Mouse (Mus musculus): ENCODE data around the gene Apoc2. TPM values are rescaled to one million over a fixed set of nuclear protein-coding genes. Genes with fewer than 3 reads are reported as not detected.

The Apoc2 gene
- polyA plus RNA-seq, 1 experiment from 2014 or later = 2.4 TPM

GRCm38 (mm10) chr7:19628536-19629360, 49.0 kb downstream of the Apoc2 start:
- H3K36me3 ChIP-seq (ENCODE audit: insufficient read depth, low read length) = peaks cover 16% of the 10 kb centered on the region
- peak overlapping the region; percentile 94 for H3K27ac ChIP-seq
- H3K27me3 ChIP-seq (ENCODE audit: insufficient read depth, low read length) = no peaks in the 10 kb centered on the region
- no peaks in the 10 kb centered on the region for H3K4me1 ChIP-seq (replicated peaks; ENCODE audit: insufficient read depth, low read length)
- ATAC-seq (replicated peaks; ENCODE audit: low FRiP score, low read depth) (peak; percentile 91), DNase-seq (ENCODE audit: low spot score) (peak; percentile 100)
- peak overlapping the region; percentile 84 for H3K4me3 ChIP-seq (replicated peaks; ENCODE audit: low read depth, low read length)
- peak overlapping the region; percentile 99 for H3K4me2 ChIP-seq (ENCODE audit: low read length)
- H3K9ac ChIP-seq (ENCODE audit: low read depth, low read length) = peak overlapping the region; percentile 67
- no peaks in the 10 kb centered on the region for H3K9me3 ChIP-seq (replicated peaks; ENCODE audit: low read length)
- WGBS = under 1% methylated on average over 57 of the region's 57 CpGs
- no peak for TF ChIP-seq CTCF (IDR thresholded peaks at IDR 0.05; ENCODE audit: low read depth)

GRCm38 (mm10) chr7:19628192-19628535, 49.6 kb downstream of the Apoc2 start:
- Histone ChIP-seq H3K9me3 (replicated peaks; ENCODE audit: low read length) (no peaks in the 10 kb centered on the region), H3K4me1 (replicated peaks; ENCODE audit: insufficient read depth, low read length) (no peaks in the 10 kb centered on the region), H3K27me3 (ENCODE audit: insufficient read depth, low read length) (no peaks in the 10 kb centered on the region), H3K9ac (ENCODE audit: low read depth, low read length) (0 out of 2 replicates have a peak overlapping the region, but pooled peaks have one; percentile 1), H3K36me3 (ENCODE audit: insufficient read depth, low read length) (peaks cover 11% of the 10 kb centered on the region), H3K4me3 (replicated peaks; ENCODE audit: low read depth, low read length) (peak overlapping the region; percentile 84), H3K27ac (peak overlapping the region; percentile 94), H3K4me2 (ENCODE audit: low read length) (peak overlapping the region; percentile 99)
- WGBS = 15% methylated on average over 17 of the region's 17 CpGs
- TF ChIP-seq CTCF (IDR thresholded peaks at IDR 0.05; ENCODE audit: low read depth) = no peak
- DNase-seq (ENCODE audit: low spot score) (no peak), ATAC-seq (replicated peaks; ENCODE audit: low FRiP score, low read depth) (no peak)

DNA sequence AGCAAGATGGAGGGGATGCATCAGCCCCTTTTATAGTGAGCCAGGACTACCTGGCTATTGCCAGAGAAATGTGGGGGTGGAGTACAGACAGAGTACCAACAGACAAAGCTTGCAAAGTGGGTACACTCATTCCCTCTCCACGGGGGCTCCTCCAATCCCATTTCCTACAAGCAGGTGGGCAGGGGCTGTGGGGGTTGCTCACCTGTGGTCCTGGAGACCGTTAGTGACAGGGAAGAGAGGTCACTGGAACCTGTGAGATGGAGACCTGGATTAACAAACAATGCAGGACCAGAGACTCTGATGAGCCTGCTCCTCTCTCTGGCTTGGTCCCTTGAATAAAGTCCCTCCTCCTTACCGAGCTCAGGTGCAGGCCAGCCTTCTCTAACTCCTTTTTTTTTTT, 50.0 kb downstream of the Apoc2 start:
- H3K27ac ChIP-seq = no peak overlapping the region; the same call in 1 of the 2 replicates
- H3K36me3 ChIP-seq (ENCODE audit: insufficient read depth, low read length) = peaks cover 6% of the 10 kb centered on the region
- WGBS = 65% methylated on average over 3 of the region's 3 CpGs
- TF ChIP-seq CTCF (IDR thresholded peaks at IDR 0.05; ENCODE audit: low read depth) = no peak
- no peaks in the 10 kb centered on the region for H3K27me3 ChIP-seq (ENCODE audit: insufficient read depth, low read length)
- H3K4me3 ChIP-seq (replicated peaks; ENCODE audit: low read depth, low read length) = peak overlapping the region; percentile 84; the same call in 1 of the 2 replicates
- H3K4me2 ChIP-seq (ENCODE audit: low read length) = peak overlapping the region; percentile 99
- DNase-seq (ENCODE audit: low spot score) (no peak), ATAC-seq (replicated peaks; ENCODE audit: low FRiP score, low read depth) (no peak)
- no peak overlapping the region for H3K9ac ChIP-seq (ENCODE audit: low read depth, low read length)
- no peaks in the 10 kb centered on the region for H3K9me3 ChIP-seq (replicated peaks; ENCODE audit: low read length)
- no peaks in the 10 kb centered on the region for H3K4me1 ChIP-seq (replicated peaks; ENCODE audit: insufficient read depth, low read length)

DNA sequence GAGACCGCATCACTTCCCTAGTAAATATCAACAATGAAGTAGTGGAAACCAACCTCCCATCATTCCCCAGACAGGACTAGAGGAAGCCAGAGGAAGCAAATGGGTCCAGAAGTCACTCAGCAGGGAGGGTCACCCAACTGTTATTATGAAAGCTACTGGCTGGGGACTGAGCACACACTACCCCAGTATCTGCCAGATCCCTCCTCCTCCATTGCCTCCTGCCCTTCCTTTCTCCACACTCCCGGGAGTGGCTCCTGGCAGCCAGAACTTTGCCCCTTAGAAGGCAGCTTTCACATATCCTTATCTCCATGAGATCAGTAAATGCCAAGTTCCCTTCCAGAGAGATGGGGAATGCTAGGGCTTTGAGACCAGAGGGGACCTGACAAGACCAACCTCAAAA, 54.3 kb downstream of the Apoc2 start:
- 76% methylated on average over 2 of the region's 2 CpGs for WGBS
- DNase-seq (ENCODE audit: low spot score) (no peak), ATAC-seq (replicated peaks; ENCODE audit: low FRiP score, low read depth) (no peak)
- Histone ChIP-seq H3K9me3 (replicated peaks; ENCODE audit: low read length) (no peaks in the 10 kb centered on the region), H3K27ac (no peak overlapping the region), H3K4me2 (ENCODE audit: low read length) (no peak overlapping the region), H3K36me3 (ENCODE audit: insufficient read depth, low read length) (no peaks in the 10 kb centered on the region), H3K4me1 (replicated peaks; ENCODE audit: insufficient read depth, low read length) (no peaks in the 10 kb centered on the region), H3K27me3 (ENCODE audit: insufficient read depth, low read length) (no peaks in the 10 kb centered on the region), H3K9ac (ENCODE audit: low read depth, low read length) (no peak overlapping the region), H3K4me3 (replicated peaks; ENCODE audit: low read depth, low read length) (no peak overlapping the region)
- TF ChIP-seq CTCF (IDR thresholded peaks at IDR 0.05; ENCODE audit: low read depth) = no peak

- no peak overlapping the region for H3K9ac ChIP-seq (ENCODE audit: low read depth, low read length)
- 36% methylated on average over 6 of the region's 6 CpGs for WGBS
- no peak overlapping the region for H3K27ac ChIP-seq
- H3K9me3 ChIP-seq (replicated peaks; ENCODE audit: low read length) = no peaks in the 10 kb centered on the region
- no peaks in the 10 kb centered on the region for H3K36me3 ChIP-seq (ENCODE audit: insufficient read depth, low read length)
- DNase-seq (ENCODE audit: low spot score) (no peak), ATAC-seq (replicated peaks; ENCODE audit: low FRiP score, low read depth) (no peak)
- no peak for TF ChIP-seq CTCF (IDR thresholded peaks at IDR 0.05; ENCODE audit: low read depth)
- no peaks in the 10 kb centered on the region for H3K4me1 ChIP-seq (replicated peaks; ENCODE audit: insufficient read depth, low read length)
- no peak overlapping the region for H3K4me2 ChIP-seq (ENCODE audit: low read length)
- no peak overlapping the region for H3K4me3 ChIP-seq (replicated peaks; ENCODE audit: low read depth, low read length)
- no peaks in the 10 kb centered on the region for H3K27me3 ChIP-seq (ENCODE audit: insufficient read depth, low read length)
These were observed 55.5 kb downstream of the Apoc2 start for GRCm38 (mm10) chr7:19622241-19622640.

Other genes starting within 250 kb of the Apoc2 start
- gene Mark4, start 219.1 kb downstream of the Apoc2 start, polyA plus RNA-seq (2015; fragmentation: Nextera tagmentation; extraction: Ambion mirVana) = 6.6 and 7.9 TPM in 2 replicates
- gene Exoc3l2, start 214.6 kb downstream of the Apoc2 start, polyA plus RNA-seq (2015; fragmentation: Nextera tagmentation; extraction: Ambion mirVana) = 6.7 and 8.0 TPM in 2 replicates
- gene Bloc1s3, start 169.6 kb downstream of the Apoc2 start, polyA plus RNA-seq (2015; fragmentation: Nextera tagmentation; extraction: Ambion mirVana) = 2.7 and 3.0 TPM in 2 replicates
- 88.5 and 91.7 TPM in 2 replicates for gene Trappc6a, start 169.5 kb downstream of the Apoc2 start, polyA plus RNA-seq (2015; fragmentation: Nextera tagmentation; extraction: Ambion mirVana)
- gene Nkpd1, start 160.1 kb downstream of the Apoc2 start, polyA plus RNA-seq (2015; fragmentation: Nextera tagmentation; extraction: Ambion mirVana) = not detected in 2 replicates
- gene Ppp1r37, start 114.9 kb downstream of the Apoc2 start, polyA plus RNA-seq (2015; fragmentation: Nextera tagmentation; extraction: Ambion mirVana) = 15.3 and 17.1 TPM in 2 replicates
- gene Zfp296, start 100.7 kb downstream of the Apoc2 start, polyA plus RNA-seq (2015; fragmentation: Nextera tagmentation; extraction: Ambion mirVana) = 0.17 and 0.34 TPM in 2 replicates
- gene Gemin7, start 100.3 kb downstream of the Apoc2 start, polyA plus RNA-seq (2015; fragmentation: Nextera tagmentation; extraction: Ambion mirVana) = 164 and 167 TPM in 2 replicates
- gene Clasrp, start 73.5 kb downstream of the Apoc2 start, polyA plus RNA-seq (2015; fragmentation: Nextera tagmentation; extraction: Ambion mirVana) = 33.5 and 35.1 TPM in 2 replicates
- 9.3 and 10.6 TPM in 2 replicates for gene Relb, start 48.5 kb downstream of the Apoc2 start, polyA plus RNA-seq (2015; fragmentation: Nextera tagmentation; extraction: Ambion mirVana)
- gene Clptm1, start 12.9 kb downstream of the Apoc2 start, polyA plus RNA-seq (2015; fragmentation: Nextera tagmentation; extraction: Ambion mirVana) = 96.9 and 97.8 TPM in 2 replicates
- gene Gm44805, start 3.5 kb upstream of the Apoc2 start, polyA plus RNA-seq (2015; fragmentation: Nextera tagmentation; extraction: Ambion mirVana) = 0.79 TPM in 1 of 2 replicates, not detected in the other
- gene Apoc4, start 3.5 kb upstream of the Apoc2 start, polyA plus RNA-seq (2015; fragmentation: Nextera tagmentation; extraction: Ambion mirVana) = 0.26 and 0.60 TPM in 2 replicates
- gene Apoc1, start 14.7 kb upstream of the Apoc2 start, polyA plus RNA-seq (2015; fragmentation: Nextera tagmentation; extraction: Ambion mirVana) = 37.1 and 48.4 TPM in 2 replicates
- 511 and 585 TPM in 2 replicates for gene Apoe, start 21.2 kb upstream of the Apoc2 start, polyA plus RNA-seq (2015; fragmentation: Nextera tagmentation; extraction: Ambion mirVana)
- 163 and 167 TPM in 2 replicates for gene Tomm40, start 37.5 kb upstream of the Apoc2 start, polyA plus RNA-seq (2015; fragmentation: Nextera tagmentation; extraction: Ambion mirVana)
- gene Nectin2, start 72.5 kb upstream of the Apoc2 start, polyA plus RNA-seq (2015; fragmentation: Nextera tagmentation; extraction: Ambion mirVana) = 112 and 114 TPM in 2 replicates
- gene Bcam, start 93.1 kb upstream of the Apoc2 start, polyA plus RNA-seq (2015; fragmentation: Nextera tagmentation; extraction: Ambion mirVana) = 378 and 394 TPM in 2 replicates
- gene Cblc, start 118.9 kb upstream of the Apoc2 start, polyA plus RNA-seq (2015; fragmentation: Nextera tagmentation; extraction: Ambion mirVana) = 14.6 and 16.9 TPM in 2 replicates
- gene Bcl3, start 144.8 kb upstream of the Apoc2 start, polyA plus RNA-seq (2015; fragmentation: Nextera tagmentation; extraction: Ambion mirVana) = 3.5 and 3.8 TPM in 2 replicates
- not detected in 2 replicates for gene Gm19345, start 174.1 kb upstream of the Apoc2 start, polyA plus RNA-seq (2015; fragmentation: Nextera tagmentation; extraction: Ambion mirVana)
- not detected in 2 replicates for gene Ceacam16, start 183.4 kb upstream of the Apoc2 start, polyA plus RNA-seq (2015; fragmentation: Nextera tagmentation; extraction: Ambion mirVana)
- gene Ceacam19, start 210.0 kb upstream of the Apoc2 start, polyA plus RNA-seq (2015; fragmentation: Nextera tagmentation; extraction: Ambion mirVana) = 0.08 and 0.13 TPM in 2 replicates
- gene Pvr, start 243.2 kb upstream of the Apoc2 start, polyA plus RNA-seq (2015; fragmentation: Nextera tagmentation; extraction: Ambion mirVana) = 7.3 and 7.8 TPM in 2 replicates